14 mouse cellular contexts compared by ENCODE assay signal in genomic region chr4:129754742-129755141, GRCm38 (mm10). TPM values are rescaled to one million over a fixed set of nuclear protein-coding genes. Genes with fewer than 3 reads are reported as not detected.
DNase-seq lines count a peak whose midpoint lies in the region; ATAC-seq and TF ChIP-seq lines count a peak whose summit lies in the region.
"Had no signal": no experiment of that assay in that cellular context is flagged by ENCODE, and none has a peak within 500 bp of the region (broad histone marks: within the 10 kb centered on the region; RNA-seq: fewer than 3 reads in every experiment).

No protein-coding gene starts in this region.

- no peak for TF ChIP-seq CTCF in liver, postnatal 0 days (IDR thresholded peaks at IDR 0.05; ENCODE audit: low read depth)
- no peak for TF ChIP-seq CTCF in MEL (IDR thresholded peaks at IDR 0.05 in 2 of 3, conservative IDR thresholded peaks at IDR 0.05 in 1 of 3; ENCODE audit: control insufficient read depth in 1 of 3, insufficient read depth in 1 of 3, low read depth in 2 of 3, low read length in 3 of 3, poor library complexity in 1 of 3, severe bottlenecking in 1 of 3)

- no peaks in the 10 kb centered on the region for H3K27me3 ChIP-seq in liver, postnatal 0 days (ENCODE audit: insufficient read depth, low read length)
- H3K27me3 ChIP-seq in liver, embryonic 12.5 days (replicated peaks) = no peaks in the 10 kb centered on the region; the same call in none of the 2 replicates
- no peaks in the 10 kb centered on the region for H3K27me3 ChIP-seq in MEL (ENCODE audit: control insufficient read depth in 1 of 2, insufficient read depth in 2 of 2, low read length in 2 of 2)
- H3K27me3 ChIP-seq: embryonic facial prominence, embryonic 15.5 days had no signal

- no peak overlapping the region for H3K4me2 ChIP-seq in liver, postnatal 0 days (ENCODE audit: low read depth, low read length)
- H3K4me2 ChIP-seq in liver, embryonic 12.5 days = no peak overlapping the region
- H3K4me2 ChIP-seq: embryonic facial prominence, embryonic 15.5 days; liver, embryonic 15.5 days had no signal

- 52% methylated on average over 3 of the region's 3 CpGs for WGBS in liver, postnatal 0 days (ENCODE audit: insufficient replicate concordance)
- WGBS in liver, embryonic 12.5 days (ENCODE audit: insufficient replicate concordance) = 56% methylated on average over 3 of the region's 3 CpGs

- TF ChIP-seq EP300 in liver, postnatal 0 days (IDR thresholded peaks at IDR 0.05; ENCODE audit: low read depth) = no peak
- TF ChIP-seq EP300 in MEL (IDR thresholded peaks at IDR 0.05; ENCODE audit: low read depth in 1 of 2, low read length in 2 of 2) = peak; percentile 18 to 20; a peak in 2 of 4 replicates

- no peaks in the 10 kb centered on the region for H3K36me3 ChIP-seq in liver, postnatal 0 days (replicated peaks; ENCODE audit: insufficient read depth, low read length)
- H3K36me3 ChIP-seq in liver, embryonic 12.5 days = no peaks in the 10 kb centered on the region
- H3K36me3 ChIP-seq in MEL (ENCODE audit: control insufficient read depth in 1 of 2, insufficient read depth in 2 of 2, low read length in 2 of 2) = peaks cover 0 to 10% of the 10 kb centered on the region in 2 experiments; a peak in 2 of 4 replicates
- H3K36me3 ChIP-seq: embryonic facial prominence, embryonic 15.5 days; G1E; liver, embryonic 15.5 days had no signal

- H3K9ac ChIP-seq in liver, postnatal 0 days (replicated peaks) = no peak overlapping the region
- no peak overlapping the region for H3K9ac ChIP-seq in liver, embryonic 12.5 days
- H3K9ac ChIP-seq in MEL (ENCODE audit: control insufficient read depth, low read depth, low read length, poor library complexity, severe bottlenecking) = peak overlapping the region; percentile 64
- H3K9ac ChIP-seq: embryonic facial prominence, embryonic 15.5 days; liver, embryonic 15.5 days had no signal

- DNase-seq in liver, postnatal 0 days = no peak
- DNase-seq in MEL (ENCODE audit: low read depth, low spot score) = peak; percentile 81
- DNase-seq in thymus, postnatal 10 days (ENCODE audit: low spot score in 2 of 2) = peak; percentile 50 to 53
- DNase-seq in cerebellum, postnatal 14 days = no peak
- DNase-seq in heart, adult 9 months (ENCODE audit: low spot score in 2 of 2) = no peak
- DNase-seq in cerebellum, postnatal 4 days (ENCODE audit: low spot score in 2 of 2) = no peak
- DNase-seq: adrenal gland, postnatal 10 days; layer of hippocampus, postnatal 36 days had no signal

- peak in 1 of 2 experiments; percentile 37; a peak in 2 of 4 replicates for TF ChIP-seq POLR2A in MEL (IDR thresholded peaks at IDR 0.05; ENCODE audit: control insufficient read depth in 1 of 2, insufficient read depth in 1 of 2, low read depth in 1 of 2, low read length in 2 of 2, poor library complexity in 1 of 2)

- no peak overlapping the region for H3K27ac ChIP-seq in liver, postnatal 0 days (ENCODE audit: low read depth)
- H3K27ac ChIP-seq in liver, embryonic 12.5 days = no peak overlapping the region
- H3K27ac ChIP-seq in MEL (ENCODE audit: control insufficient read depth, low read depth, low read length) = peak overlapping the region; percentile 92
- H3K27ac ChIP-seq: embryonic facial prominence, embryonic 15.5 days; liver, embryonic 15.5 days had no signal

- H3K79me2 ChIP-seq in MEL (ENCODE audit: control insufficient read depth, insufficient read depth, low read length, poor library complexity) = no peaks in the 10 kb centered on the region

- no peaks in the 10 kb centered on the region for H3K9me3 ChIP-seq in liver, postnatal 0 days (ENCODE audit: low read length)
- H3K9me3 ChIP-seq in liver, embryonic 12.5 days (replicated peaks) = no peaks in the 10 kb centered on the region
- H3K9me3 ChIP-seq in MEL (replicated peaks; ENCODE audit: insufficient read depth, low read length) = no peaks in the 10 kb centered on the region
- H3K9me3 ChIP-seq: embryonic facial prominence, embryonic 15.5 days; G1E; liver, embryonic 15.5 days had no signal

- peak; percentile 41 for ATAC-seq in liver, postnatal 0 days
- no peak for ATAC-seq in liver, embryonic 12.5 days
- peak; percentile 85 for ATAC-seq in megakaryocyte, adult 5-6 weeks (ENCODE audit: poor library complexity, severe bottlenecking)
- ATAC-seq: intestine, embryonic 16.5 days had no signal

- H3K4me3 ChIP-seq in liver, postnatal 0 days (ENCODE audit: low read depth, low read length) = no peak overlapping the region
- H3K4me3 ChIP-seq in liver, embryonic 12.5 days = no peak overlapping the region
- peak overlapping the region in 1 of 2 experiments; percentile 27; a peak in 2 of 4 replicates for H3K4me3 ChIP-seq in MEL (ENCODE audit: control insufficient read depth in 1 of 2, insufficient read depth in 1 of 2, low read depth in 2 of 2, low read length in 2 of 2)
- H3K4me3 ChIP-seq: embryonic facial prominence, embryonic 15.5 days; liver, embryonic 15.5 days had no signal

- peaks cover 6% of the 10 kb centered on the region; the same call in 1 of the 2 replicates for H3K4me1 ChIP-seq in liver, postnatal 0 days (ENCODE audit: insufficient read depth)
- H3K4me1 ChIP-seq in liver, embryonic 12.5 days = no peaks in the 10 kb centered on the region
- peaks cover 5 to 10% of the 10 kb centered on the region in 2 experiments for H3K4me1 ChIP-seq in MEL (ENCODE audit: control insufficient read depth in 1 of 2, insufficient read depth in 2 of 2, low read length in 2 of 2)
- H3K4me1 ChIP-seq: embryonic facial prominence, embryonic 15.5 days had no signal

- no peak for TF ChIP-seq RAD21 in MEL (IDR thresholded peaks at IDR 0.05; ENCODE audit: low read depth, low read length)

TF ChIP-seq in MEL, 35 proteins besides CTCF, POLR2A, EP300 and RAD21:
- TF ChIP-seq TAL1 (IDR thresholded peaks at IDR 0.05; ENCODE audit: low read length) (no peak), TCF12 (IDR thresholded peaks at IDR 0.05; ENCODE audit: low read depth, low read length) (0 out of 2 replicates have a peak, but pooled peaks have one; percentile 6), TBP (IDR thresholded peaks at IDR 0.05; ENCODE audit: low read depth, low read length) (peak; percentile 61), MAX (IDR thresholded peaks at IDR 0.05; ENCODE audit: low read length) (peak; percentile 47; the same call in 1 of the 2 replicates), UBTF (IDR thresholded peaks at IDR 0.05; ENCODE audit: borderline replicate concordance, insufficient read depth, low read depth, low read length) (no peak), MXI1 (IDR thresholded peaks at IDR 0.05; ENCODE audit: low read depth, low read length) (0 out of 2 replicates have a peak, but pooled peaks have one; percentile 45), RCOR1 (IDR thresholded peaks at IDR 0.05; ENCODE audit: low read depth, low read length) (no peak), ZC3H11A (IDR thresholded peaks at IDR 0.05; ENCODE audit: low read depth, low read length) (no peak), CHD1 (IDR thresholded peaks at IDR 0.05; ENCODE audit: low read depth, low read length) (no peak), NRF1 (IDR thresholded peaks at IDR 0.05; ENCODE audit: insufficient read depth, low read depth, low read length, poor library complexity, severe bottlenecking) (no peak)
TF ChIP-seq in MEL: peak in this region for 4.

RNA-seq across cellular contexts. Expression of gene Khdrbs1, which starts 12.6 kb away (rescaled TPM):
- polyA plus RNA-seq in liver, postnatal 0 days (2015; fragmentation: Nextera tagmentation; extraction: Ambion mirVana) = 18.7 and 19.6 TPM in 2 replicates
- polyA plus RNA-seq in liver, embryonic 12.5 days (2016; fragmentation: Nextera tagmentation; extraction: Ambion mirVana) = 59.4 and 60.2 TPM in 2 replicates
- 56.5 and 63.2 TPM in 2 replicates for total RNA-seq in MEL (2012; rRNA removed)
- polyA plus RNA-seq in MEL (2012; ENCODE audit: insufficient read depth in 1 of 2, insufficient read length in 2 of 2, low read depth in 1 of 2, low replicate concordance in 2 of 2, missing spikeins in 1 of 2) = 100 to 1,000 TPM in 1 of 2 experiments, 10 to 100 TPM in 1; 77.6 to 141 TPM
- 83.6 and 94.7 TPM in 2 replicates for total RNA-seq in megakaryocyte, adult 5-6 weeks (2015)
- total RNA-seq in megakaryocyte, adult 5-6 weeks (2017) = 69.9 and 89.8 TPM in 2 replicates

RNA-seq across cellular contexts. Expression of gene Ptp4a2, which starts 56.3 kb away (rescaled TPM):
- 198 and 205 TPM in 2 replicates for polyA plus RNA-seq in liver, postnatal 0 days (2015; fragmentation: Nextera tagmentation; extraction: Ambion mirVana)
- polyA plus RNA-seq in liver, embryonic 12.5 days (2016; fragmentation: Nextera tagmentation; extraction: Ambion mirVana) = 229 and 244 TPM in 2 replicates
- total RNA-seq in MEL (2012; rRNA removed) = 119 and 124 TPM in 2 replicates
- 100 to 1,000 TPM; 118 to 619 TPM for polyA plus RNA-seq in MEL (2012; ENCODE audit: insufficient read depth in 1 of 2, insufficient read length in 2 of 2, low read depth in 1 of 2, low replicate concordance in 2 of 2, missing spikeins in 1 of 2)
- 363 and 365 TPM in 2 replicates for total RNA-seq in megakaryocyte, adult 5-6 weeks (2015)
- 430 and 463 TPM in 2 replicates for total RNA-seq in megakaryocyte, adult 5-6 weeks (2017)

RNA-seq across cellular contexts. Expression of gene Tmem39b, which starts 58.1 kb away (rescaled TPM):
- polyA plus RNA-seq in liver, postnatal 0 days (2015; fragmentation: Nextera tagmentation; extraction: Ambion mirVana) = 2.2 and 2.3 TPM in 2 replicates
- polyA plus RNA-seq in liver, embryonic 12.5 days (2016; fragmentation: Nextera tagmentation; extraction: Ambion mirVana) = 4.9 and 6.0 TPM in 2 replicates
- 12.2 and 14.7 TPM in 2 replicates for total RNA-seq in MEL (2012; rRNA removed)
- polyA plus RNA-seq in MEL (2012; ENCODE audit: insufficient read depth in 1 of 2, insufficient read length in 2 of 2, low read depth in 1 of 2, low replicate concordance in 2 of 2, missing spikeins in 1 of 2) = 10 to 100 TPM; 55.2 to 81.0 TPM
- total RNA-seq in megakaryocyte, adult 5-6 weeks (2015) = 11.3 and 20.2 TPM in 2 replicates
- 2.6 and 10.9 TPM in 2 replicates for total RNA-seq in megakaryocyte, adult 5-6 weeks (2017)

Comparison
In these comparisons a context has a peak if more than half of its experiments do, and no peak if none do; other contexts are left out.
1. DNase-seq: peak in MEL (single experiment) and thymus, postnatal 10 days (2 of 2); none in liver, postnatal 0 days (single experiment), cerebellum, postnatal 14 days (0 of 2), heart, adult 9 months (0 of 2) and cerebellum, postnatal 4 days (0 of 2).